Mouse (Mus musculus) liver, embryonic 11.5 days (tissue): ENCODE data around the gene Fmo1. TPM values are rescaled to one million over a fixed set of nuclear protein-coding genes. Genes with fewer than 3 reads are reported as not detected.

ENCODE experiments used
- ATAC-seq: fragments of 200-750 bp; cut with Nextera tagmentation; replicated peaks from 2 replicates; pipeline ENCODE4 v1.8.0; 2017; ENCODE audit warnings: moderate number of reproducible peaks, mild to moderate bottlenecking, moderate TSS enrichment, moderate library complexity; ENCODE audit not compliant: low FRiP score
- DNase-seq: peaks from one replicate; pipeline ENCODE4 v3.0.0-alpha.2; 2017; ENCODE audit warnings: low spot score
- H3K27ac ChIP-seq: fragments of 300-500 bp; sonication (generic); 2 replicates; pipeline ENCODE4 v1.5.1; 2014; ENCODE audit warnings: mild to moderate bottlenecking, low read depth, low read length, control low read depth
- H3K27me3 ChIP-seq: fragments of 300-500 bp; sonication (generic); replicated peaks from 2 replicates; pipeline ENCODE4 v1.6.1; 2014; ENCODE audit warnings: low read length, mixed read lengths; ENCODE audit not compliant: control insufficient read depth, insufficient read depth
- H3K36me3 ChIP-seq: fragments of 300-500 bp; sonication (generic); 2 replicates; pipeline ENCODE4 v1.6.1; 2014; ENCODE audit warnings: mild to moderate bottlenecking, low read length, moderate library complexity, mixed read lengths; ENCODE audit not compliant: control insufficient read depth, insufficient read depth
- H3K4me1 ChIP-seq: fragments of 300-500 bp; sonication (generic); replicated peaks from 2 replicates; pipeline ENCODE4 v1.6.1; 2014; ENCODE audit warnings: low read length, mixed read lengths; ENCODE audit not compliant: control insufficient read depth, insufficient read depth
- H3K4me2 ChIP-seq: fragments of 300-500 bp; sonication (generic); 2 replicates; pipeline ENCODE4 v1.6.1; 2014; ENCODE audit warnings: mild to moderate bottlenecking, control low read depth, moderate library complexity
- H3K4me3 ChIP-seq: fragments of 300-500 bp; sonication (generic); 2 replicates; pipeline ENCODE4 v1.5.1; 2014; ENCODE audit warnings: low read depth, low read length, control low read depth
- H3K9ac ChIP-seq: fragments of 300-500 bp; sonication (generic); 2 replicates; pipeline ENCODE4 v1.6.1; 2014; ENCODE audit warnings: low read depth, low read length, control low read depth
- H3K9me3 ChIP-seq: fragments of 300-500 bp; sonication (generic); 2 replicates; pipeline ENCODE4 v1.6.1; 2016; ENCODE audit warnings: low read length, inconsistent platforms, mixed read lengths; ENCODE audit not compliant: control insufficient read depth
- WGBS: fragments of 180-500 bp; shearing (Covaris S2); extraction: QIAGEN DNeasy Blood & Tissue Kit; methylation state at CpG from one replicate; pipeline ENCODE4 v1.1.7; 2014; 5-methylcytosine and 5-hydroxymethylcytosine counted together
- polyA plus RNA-seq: library from polyadenylated mRNA; unstranded; fragments of >200 nt; fragmentation: Nextera tagmentation; extraction: Ambion mirVana; gene quantifications from 2 replicates; pipeline ENCODE4 v1.2.1, GENCODE M21; 2014

Fmo1 gene
- polyA plus RNA-seq, 1 experiment from 2014 or later = 3.1 TPM

DNA sequence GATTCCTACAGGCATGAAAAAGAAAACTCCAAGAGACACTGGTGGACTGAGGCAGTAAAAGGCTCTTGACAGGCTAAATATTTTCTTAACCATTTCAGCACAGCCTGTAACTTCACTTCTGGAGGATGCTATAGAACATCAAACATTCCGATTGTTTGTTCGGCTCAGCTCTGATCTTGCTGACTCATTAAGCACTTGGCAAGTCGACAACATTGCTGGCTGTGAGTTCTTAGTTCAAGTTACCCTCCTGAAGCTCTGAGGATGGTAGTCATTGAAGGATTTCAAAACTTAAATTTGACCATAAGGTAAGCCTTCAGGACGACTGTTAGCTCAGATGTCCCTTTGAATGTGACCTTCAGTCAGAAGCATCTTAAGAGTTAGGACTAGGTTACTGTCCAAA, 986 bp upstream of the Fmo1 start:
- DNase-seq = no peak

DNA sequence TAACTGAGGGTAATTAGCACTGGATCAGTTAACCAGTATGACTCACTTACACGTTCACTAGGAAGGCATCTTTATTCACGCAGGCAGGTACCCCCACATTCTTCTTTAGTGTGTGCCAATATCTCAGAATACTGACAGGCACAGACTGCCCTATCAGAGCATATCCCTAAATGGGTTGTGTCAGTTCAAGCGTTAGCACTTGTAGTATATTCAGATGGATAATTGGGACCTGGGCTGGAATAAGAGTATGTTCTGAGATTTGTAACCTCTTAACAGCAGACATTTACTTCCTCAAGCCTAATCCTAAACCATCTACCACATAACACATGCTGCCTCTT, 948 bp downstream of the Fmo1 start:
- DNase-seq (no peak), ATAC-seq (no peak)
- Histone ChIP-seq H3K4me2 (no peak overlapping the region), H3K36me3 (no peaks in the 10 kb centered on the region), H3K9ac (no peak overlapping the region), H3K9me3 (no peaks in the 10 kb centered on the region; the same call in 1 of the 2 replicates), H3K27me3 (no peaks in the 10 kb centered on the region), H3K27ac (no peak overlapping the region), H3K4me3 (no peak overlapping the region), H3K4me1 (peaks cover 6% of the 10 kb centered on the region; the same call in 1 of the 2 replicates)
- 61% methylated on average over 3 of the region's 3 CpGs for WGBS

More for the DNA sequence above, 986 bp upstream of the Fmo1 start:
- Histone ChIP-seq H3K4me1 (peaks cover 6% of the 10 kb centered on the region; the same call in 1 of the 2 replicates), H3K9me3 (no peaks in the 10 kb centered on the region; the same call in 1 of the 2 replicates), H3K36me3 (no peaks in the 10 kb centered on the region), H3K27ac (no peak overlapping the region), H3K4me2 (no peak overlapping the region), H3K9ac (no peak overlapping the region), H3K27me3 (no peaks in the 10 kb centered on the region), H3K4me3 (no peak overlapping the region)
- 76% methylated on average over 4 of the region's 4 CpGs for WGBS
- ATAC-seq = no peak

DNA sequence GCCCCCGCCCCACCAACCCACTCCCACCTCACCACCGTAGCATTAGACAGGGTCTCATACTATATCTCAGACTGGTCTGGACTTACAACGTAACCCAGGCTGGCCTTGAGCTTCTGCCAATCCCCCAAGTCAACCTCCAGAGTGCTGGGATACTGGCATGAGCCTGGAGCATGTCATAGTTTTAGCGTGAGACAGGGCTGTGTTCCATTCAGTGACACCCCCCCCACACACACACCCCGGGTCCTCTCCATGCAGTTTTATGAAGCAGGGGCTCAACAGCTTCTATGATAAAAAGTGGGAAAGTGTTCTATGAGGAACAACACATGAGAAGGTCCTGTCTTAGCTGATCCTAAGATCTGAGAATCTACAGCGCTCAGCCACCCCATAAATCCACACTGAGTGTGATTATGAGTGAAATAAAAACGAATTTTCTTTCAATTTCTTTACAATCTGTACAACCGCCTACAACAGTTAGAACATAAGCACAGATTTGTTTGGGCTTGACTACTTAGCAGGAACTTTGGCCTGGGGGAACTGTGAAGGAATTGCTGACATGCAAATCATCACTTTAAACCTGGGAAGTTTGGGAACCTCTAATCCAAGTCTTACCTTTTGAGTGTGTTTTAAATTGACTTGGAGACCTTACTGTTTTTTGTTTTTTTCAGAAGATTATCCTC, 1.5 kb downstream of the Fmo1 start:
- Histone ChIP-seq H3K4me2 (no peak overlapping the region), H3K36me3 (no peaks in the 10 kb centered on the region), H3K27ac (no peak overlapping the region), H3K4me3 (no peak overlapping the region), H3K9ac (no peak overlapping the region), H3K4me1 (peaks cover 6% of the 10 kb centered on the region; the same call in 1 of the 2 replicates), H3K27me3 (no peaks in the 10 kb centered on the region), H3K9me3 (no peaks in the 10 kb centered on the region; the same call in 1 of the 2 replicates)
- no peak for DNase-seq
- no peak for ATAC-seq
- 74% methylated on average over 8 of the region's 8 CpGs for WGBS

DNA sequence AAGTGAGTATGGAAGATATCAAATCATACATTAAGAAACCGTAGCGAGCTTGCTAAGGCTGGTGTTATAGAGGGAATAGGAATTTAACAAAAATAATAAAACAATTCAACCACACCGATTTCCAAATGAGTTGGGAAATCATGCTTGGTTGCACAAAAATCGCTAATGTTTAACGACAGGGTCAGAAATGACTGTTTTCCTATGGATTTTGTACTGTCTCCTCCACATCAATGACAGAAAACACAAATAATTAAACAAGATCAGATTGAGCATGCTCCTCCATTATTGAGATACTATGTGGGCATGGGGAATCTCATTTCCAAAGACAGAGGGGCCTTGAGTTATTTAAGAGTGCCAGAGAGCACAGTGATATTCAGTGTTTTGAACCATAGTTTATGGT, 2.1 kb downstream of the Fmo1 start:
- H3K27me3 ChIP-seq = no peaks in the 10 kb centered on the region
- H3K4me2 ChIP-seq = no peak overlapping the region
- H3K9ac ChIP-seq = no peak overlapping the region
- peaks cover 9% of the 10 kb centered on the region; the same call in 1 of the 2 replicates for H3K4me1 ChIP-seq
- WGBS = 87% methylated on average over 5 of the region's 5 CpGs
- no peaks in the 10 kb centered on the region for H3K36me3 ChIP-seq
- H3K27ac ChIP-seq = no peak overlapping the region
- ATAC-seq (no peak), DNase-seq (no peak)
- no peak overlapping the region for H3K4me3 ChIP-seq
- H3K9me3 ChIP-seq = no peaks in the 10 kb centered on the region; the same call in 1 of the 2 replicates

DNA sequence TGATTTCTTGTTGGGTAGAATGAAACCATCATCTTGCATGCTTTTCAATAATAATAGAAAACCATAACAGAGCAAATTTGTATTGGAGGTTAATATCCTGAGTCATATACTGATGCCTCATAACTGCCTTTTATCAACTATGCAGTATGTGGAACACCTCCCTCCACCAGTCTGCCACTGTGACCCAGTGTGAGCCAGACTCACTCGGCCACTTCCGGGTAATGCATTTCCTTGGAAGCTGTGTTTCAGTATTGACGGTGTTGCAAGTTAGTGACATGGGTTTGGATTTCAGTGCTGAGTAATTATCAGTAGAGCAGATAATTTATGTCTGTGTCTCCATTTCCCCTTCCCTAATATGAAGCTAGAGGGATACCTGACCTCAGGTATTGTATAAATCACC, 2.8 kb downstream of the Fmo1 start:
- Histone ChIP-seq H3K36me3 (no peaks in the 10 kb centered on the region), H3K27me3 (no peaks in the 10 kb centered on the region), H3K4me1 (peaks cover 9% of the 10 kb centered on the region; the same call in 1 of the 2 replicates), H3K9me3 (no peaks in the 10 kb centered on the region; the same call in 1 of the 2 replicates), H3K9ac (no peak overlapping the region), H3K4me3 (no peak overlapping the region), H3K27ac (no peak overlapping the region), H3K4me2 (no peak overlapping the region)
- WGBS = 76% methylated on average over 3 of the region's 3 CpGs
- DNase-seq = peak; percentile 5
- ATAC-seq = no peak

DNA sequence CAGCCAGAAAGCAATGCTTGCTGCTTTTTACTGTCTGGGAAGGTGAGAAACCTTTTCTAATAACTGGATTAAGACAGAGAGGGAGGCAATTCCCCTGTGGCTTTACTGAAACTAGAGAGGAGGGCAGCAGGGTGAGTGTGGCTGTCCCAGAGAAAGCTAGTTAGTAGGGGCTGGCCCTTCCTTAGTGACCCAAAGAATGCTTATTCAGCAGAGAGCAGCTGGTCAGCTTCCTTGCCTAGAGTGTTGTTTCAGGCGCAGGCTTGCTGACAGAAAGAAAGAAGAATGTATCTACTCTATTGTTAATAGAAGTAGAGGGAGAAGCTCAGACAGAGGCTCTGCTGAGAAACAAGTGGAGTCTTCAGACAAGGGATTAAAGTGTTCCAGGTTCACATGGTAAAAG, 4.1 kb downstream of the Fmo1 start:
- H3K9ac ChIP-seq = no peak overlapping the region
- no peaks in the 10 kb centered on the region for H3K27me3 ChIP-seq
- H3K4me1 ChIP-seq = peaks cover 9% of the 10 kb centered on the region; the same call in 1 of the 2 replicates
- H3K4me3 ChIP-seq = no peak overlapping the region
- H3K36me3 ChIP-seq = no peaks in the 10 kb centered on the region
- no peaks in the 10 kb centered on the region for H3K9me3 ChIP-seq
- no peak overlapping the region for H3K27ac ChIP-seq
- DNase-seq (peak; percentile 26), ATAC-seq (no peak)
- H3K4me2 ChIP-seq = no peak overlapping the region
- WGBS = 68% methylated on average over 1 of the region's 1 CpGs

DNA sequence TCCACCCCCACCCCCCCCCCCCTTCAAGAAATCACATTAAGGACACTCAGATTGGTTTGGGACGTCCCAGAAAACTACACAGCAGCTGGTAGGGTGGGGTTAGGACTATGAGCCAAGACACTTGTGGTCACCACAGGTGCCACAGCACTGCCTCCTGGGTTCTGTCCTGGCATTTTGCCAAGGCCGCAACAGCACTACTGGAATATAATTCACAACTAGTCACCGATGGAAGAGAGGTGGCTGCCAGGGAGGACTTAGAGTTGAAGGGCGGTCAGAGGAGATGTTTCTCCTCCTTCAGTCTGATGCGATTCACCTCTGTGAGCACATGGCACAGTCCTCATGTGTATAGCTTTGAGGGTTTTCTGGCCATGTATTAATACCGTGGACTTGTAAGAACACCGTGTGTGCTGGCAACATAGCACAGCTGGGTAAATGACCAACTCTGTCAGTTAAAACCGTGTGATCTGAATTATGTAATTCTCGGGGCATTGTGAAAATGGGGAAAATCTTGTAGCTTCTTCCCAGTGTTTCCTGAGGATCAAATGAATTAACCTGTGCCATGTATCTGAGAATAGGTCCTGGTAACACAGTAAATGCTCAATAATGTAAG, 6.3 kb downstream of the Fmo1 start:
- H3K4me3 ChIP-seq = no peak overlapping the region
- H3K36me3 ChIP-seq = no peaks in the 10 kb centered on the region
- no peak overlapping the region for H3K9ac ChIP-seq
- 87% methylated on average over 9 of the region's 9 CpGs for WGBS
- ATAC-seq (no peak), DNase-seq (peak; percentile 18)
- H3K9me3 ChIP-seq = no peaks in the 10 kb centered on the region
- 0 out of 2 replicates have a peak, but pooled peaks cover 3% of the 10 kb centered on the region for H3K4me1 ChIP-seq
- no peak overlapping the region for H3K4me2 ChIP-seq
- H3K27ac ChIP-seq = no peak overlapping the region
- no peaks in the 10 kb centered on the region for H3K27me3 ChIP-seq

DNA sequence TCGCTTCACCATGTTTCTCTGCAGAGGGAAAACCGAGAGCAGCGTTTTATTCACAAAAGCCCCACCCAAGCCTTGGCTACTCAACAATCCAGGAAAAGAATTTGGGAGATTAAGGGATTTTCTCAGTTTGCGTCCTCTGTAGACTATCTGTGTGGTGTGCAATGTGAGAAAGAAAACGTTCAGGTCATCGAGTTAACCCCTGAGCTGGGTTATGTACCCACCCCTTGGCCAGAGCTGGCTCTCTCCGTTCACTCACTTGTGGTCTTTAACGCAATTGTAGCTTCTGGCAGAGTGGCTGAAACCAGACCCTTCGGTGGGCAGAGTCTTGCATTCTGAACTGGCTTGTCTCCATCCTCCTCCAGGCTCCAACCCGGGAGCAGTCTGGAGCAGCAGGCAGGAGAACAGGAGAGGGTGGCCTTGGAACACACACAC, 6.8 kb downstream of the Fmo1 start:
- ATAC-seq = no peak
- Histone ChIP-seq H3K9me3 (no peaks in the 10 kb centered on the region), H3K9ac (no peak overlapping the region), H3K36me3 (no peaks in the 10 kb centered on the region), H3K4me2 (no peak overlapping the region), H3K4me1 (0 out of 2 replicates have a peak, but pooled peaks cover 3% of the 10 kb centered on the region), H3K27me3 (no peaks in the 10 kb centered on the region), H3K4me3 (no peak overlapping the region), H3K27ac (no peak overlapping the region)
- 69% methylated on average over 10 of the region's 10 CpGs for WGBS
- DNase-seq = peak; percentile 27

DNA sequence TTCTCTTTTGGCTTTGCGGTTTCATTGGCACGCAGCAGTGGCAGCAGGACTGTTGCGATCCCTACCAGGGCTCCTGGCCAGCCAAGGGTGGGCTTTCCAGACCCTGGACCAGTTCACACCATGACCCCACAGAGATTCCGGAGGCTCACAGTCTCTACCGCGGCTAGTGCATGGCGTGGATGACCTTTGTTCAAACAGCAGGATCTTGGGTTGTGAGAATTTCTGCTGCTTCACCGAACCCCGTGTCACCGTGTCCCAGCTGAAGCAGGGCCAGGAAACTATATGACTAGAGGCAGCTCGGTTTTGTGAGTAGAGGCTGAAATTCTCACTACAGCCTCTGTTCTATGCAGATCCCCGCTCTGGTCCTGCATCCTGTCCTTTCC, 7.7 kb downstream of the Fmo1 start:
- DNase-seq = peak; percentile 20
- H3K27me3 ChIP-seq = no peaks in the 10 kb centered on the region
- H3K9me3 ChIP-seq = no peaks in the 10 kb centered on the region
- H3K36me3 ChIP-seq = no peaks in the 10 kb centered on the region
- no peak overlapping the region for H3K4me3 ChIP-seq
- ATAC-seq = no peak
- no peak overlapping the region for H3K4me2 ChIP-seq
- no peak overlapping the region for H3K27ac ChIP-seq
- 75% methylated on average over 12 of the region's 12 CpGs for whole genome bisulfite sequencing
- no peak overlapping the region for H3K9ac ChIP-seq
- H3K4me1 ChIP-seq = peaks cover 6% of the 10 kb centered on the region; the same call in 1 of the 2 replicates
